ENCODE assay signal across 22 mouse cellular contexts in genomic region chr3:115028046-115028445, GRCm38 (mm10).
A peak's percentile ranks its signal among the peaks of the same experiment; 100 is the strongest.
DNase-seq lines count a peak whose midpoint lies in the region; ATAC-seq lines count a peak whose summit lies in the region.
"Had no signal": no experiment of that assay in that cellular context is flagged by ENCODE, and none has a peak within 500 bp of the region (broad histone marks: within the 10 kb centered on the region; RNA-seq: fewer than 3 reads in every experiment).

No protein-coding gene starts in this region.

- no peak for DNase-seq in cerebellum, adult 18-20 months
- DNase-seq in left cerebral cortex, adult 11 months (ENCODE audit: low spot score), result peak; percentile 8
- DNase-seq in left cerebral cortex, postnatal 36 days (ENCODE audit: low spot score in 2 of 2), result no peak
- DNase-seq in 416B (ENCODE audit: low read depth), result peak; percentile 46
- no peak for DNase-seq in ovary, postnatal 14 days (ENCODE audit: low spot score)
- DNase-seq in layer of hippocampus, postnatal 25 days (ENCODE audit: extremely low spot score in 1 of 2, low spot score in 1 of 2), result no peak
- DNase-seq: adrenal gland, postnatal 14 days; kidney, adult 9 months; kidney, postnatal 25 days; lung, adult 18-20 months; lung, postnatal 14 days; thymus, postnatal 14 days had no signal

- H3K9me3 ChIP-seq in embryonic facial prominence, embryonic 15.5 days (replicated peaks), result no peaks in the 10 kb centered on the region
- H3K9me3 ChIP-seq: embryonic facial prominence, embryonic 12.5 days; intestine, embryonic 15.5 days; limb, embryonic 12.5 days; liver, embryonic 12.5 days; midbrain, embryonic 12.5 days had no signal

- intact Hi-C loops in left cerebral cortex, postnatal 36 days (cut with DNase I), result no loop called here

- H3K36me3 ChIP-seq in embryonic facial prominence, embryonic 15.5 days, result no peaks in the 10 kb centered on the region
- H3K36me3 ChIP-seq: embryonic facial prominence, embryonic 12.5 days; intestine, embryonic 15.5 days; limb, embryonic 12.5 days; liver, embryonic 12.5 days; midbrain, embryonic 12.5 days had no signal

- H3K27me3 ChIP-seq in embryonic facial prominence, embryonic 15.5 days, result no peaks in the 10 kb centered on the region
- H3K27me3 ChIP-seq: embryonic facial prominence, embryonic 12.5 days; intestine, embryonic 15.5 days; limb, embryonic 12.5 days; liver, embryonic 12.5 days; midbrain, embryonic 12.5 days had no signal

- 52% methylated on average over 1 of the region's 1 CpGs for WGBS in embryonic facial prominence, embryonic 15.5 days

- no peaks in the 10 kb centered on the region for H3K4me1 ChIP-seq in embryonic facial prominence, embryonic 15.5 days
- H3K4me1 ChIP-seq: embryonic facial prominence, embryonic 12.5 days; intestine, embryonic 15.5 days; limb, embryonic 12.5 days; liver, embryonic 12.5 days; midbrain, embryonic 12.5 days had no signal

- peak; percentile 59 for ATAC-seq in cerebellum, adult (ENCODE audit: insufficient number of reproducible peaks, low FRiP score, low TSS enrichment)
- peak; percentile 70 for ATAC-seq in embryonic facial prominence, embryonic 15.5 days (ENCODE audit: insufficient number of reproducible peaks, low FRiP score, low TSS enrichment, low read depth)
- ATAC-seq: hindbrain, embryonic 16.5 days; intestine, embryonic 15.5 days; liver, embryonic 12.5 days had no signal

- H3K4me3 ChIP-seq in embryonic facial prominence, embryonic 15.5 days (replicated peaks), result no peak overlapping the region
- H3K4me3 ChIP-seq: embryonic facial prominence, embryonic 12.5 days; intestine, embryonic 15.5 days; layer of hippocampus, adult 2 months; limb, embryonic 12.5 days; liver, embryonic 12.5 days; midbrain, embryonic 12.5 days had no signal

- no peak overlapping the region for H3K9ac ChIP-seq in embryonic facial prominence, embryonic 15.5 days
- H3K9ac ChIP-seq: embryonic facial prominence, embryonic 12.5 days; intestine, embryonic 15.5 days; limb, embryonic 12.5 days; liver, embryonic 12.5 days; midbrain, embryonic 12.5 days had no signal

- no peak overlapping the region for H3K27ac ChIP-seq in embryonic facial prominence, embryonic 15.5 days (replicated peaks)
- H3K27ac ChIP-seq: embryonic facial prominence, embryonic 12.5 days; intestine, embryonic 15.5 days; layer of hippocampus, adult 2 months; limb, embryonic 12.5 days; liver, embryonic 12.5 days; midbrain, embryonic 12.5 days had no signal

- no peak overlapping the region for H3K4me2 ChIP-seq in embryonic facial prominence, embryonic 15.5 days (replicated peaks)
- H3K4me2 ChIP-seq: embryonic facial prominence, embryonic 12.5 days; heart, embryonic 11.5 days; intestine, embryonic 15.5 days; limb, embryonic 12.5 days; liver, embryonic 12.5 days; midbrain, embryonic 12.5 days had no signal

Comparison
In these comparisons a context has a peak if more than half of its experiments do, and no peak if none do; other contexts are left out.
1. DNase-seq: peak in left cerebral cortex, adult 11 months (single experiment) and 416B (single experiment); none in cerebellum, adult 18-20 months (0 of 2), left cerebral cortex, postnatal 36 days (0 of 2), ovary, postnatal 14 days (single experiment) and layer of hippocampus, postnatal 25 days (0 of 2).